Mouse (Mus musculus) testis, postnatal 14 days (tissue): ENCODE measurements at regions not wholly inside any gene's neighbourhood (a gene's known extent, or its start where the extent isn't known, plus 50 kb on each side); places are given as distances from the start of the nearest gene placed in this dataset.

ENCODE experiments used
- DNase-seq: peaks from one replicate; pipeline ENCODE4 v3.0.0; 2021; ENCODE audit warnings: low spot score

GRCm38 (mm10) chr5:91826636-91827035 is 136.2 kb downstream of the Rchy1 start:
- DNase-seq, result no peak

- DNase-seq, result no peak
Measured at GRCm38 (mm10) chr5:91822844-91823576, 139.9 kb downstream of the Rchy1 start.

DNA sequence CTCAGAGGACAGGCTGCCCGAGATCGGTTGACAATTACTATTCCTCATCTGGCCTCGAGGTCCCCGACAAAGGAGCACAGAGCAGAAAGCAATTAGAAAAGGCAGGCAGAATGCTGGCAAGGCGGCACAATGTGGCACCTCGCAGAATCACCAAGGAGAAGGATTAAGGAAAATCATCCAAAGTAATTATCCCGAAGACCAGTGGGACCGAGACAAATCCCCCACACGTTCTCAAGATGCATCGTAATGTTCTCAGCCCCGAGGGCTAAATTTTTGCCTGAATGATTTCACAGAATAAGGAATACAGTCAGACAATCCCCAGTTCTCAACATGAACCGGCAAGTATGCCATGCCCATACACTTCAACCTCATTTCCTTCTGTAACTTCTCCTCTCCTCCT is 144.1 kb downstream of the Rchy1 start:
- no peak for DNase-seq

GRCm38 (mm10) chr5:91818195-91818594 is 144.7 kb downstream of the Rchy1 start:
- no peak for DNase-seq

DNA sequence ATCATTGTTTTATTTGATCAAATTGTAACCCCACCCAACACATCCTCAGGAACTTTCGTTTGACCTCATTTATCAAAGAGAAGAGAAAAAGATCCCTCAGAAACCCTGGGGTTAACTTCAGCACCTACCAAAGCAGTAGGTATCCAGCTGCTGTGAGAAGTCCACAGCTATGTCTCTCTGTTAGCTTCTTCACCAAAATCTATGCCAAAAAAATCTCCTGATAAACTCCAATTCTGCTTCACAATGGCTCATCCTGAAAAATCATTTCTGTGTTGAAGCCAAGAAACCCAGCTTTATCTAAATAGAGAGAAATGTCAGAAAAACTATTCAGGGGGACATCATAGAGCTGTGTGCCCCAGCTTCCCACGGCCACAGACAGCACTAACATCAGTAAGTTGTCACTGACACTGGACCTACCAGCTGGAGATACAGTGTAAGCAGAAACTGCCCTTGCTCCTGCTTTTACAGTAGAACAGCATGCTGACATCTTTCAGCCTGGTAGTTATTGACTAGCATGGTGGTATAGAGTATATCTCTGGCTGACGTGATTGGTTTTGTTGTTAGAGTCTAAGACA is 146.4 kb downstream of the Rchy1 start:
- no peak for DNase-seq

- DNase-seq, result no peak
Measured at GRCm38 (mm10) chr5:91814956-91815355, 147.9 kb downstream of the Rchy1 start.

GRCm38 (mm10) chr5:91814417-91814762 is 148.5 kb downstream of the Rchy1 start:
- DNase-seq, result no peak

DNA sequence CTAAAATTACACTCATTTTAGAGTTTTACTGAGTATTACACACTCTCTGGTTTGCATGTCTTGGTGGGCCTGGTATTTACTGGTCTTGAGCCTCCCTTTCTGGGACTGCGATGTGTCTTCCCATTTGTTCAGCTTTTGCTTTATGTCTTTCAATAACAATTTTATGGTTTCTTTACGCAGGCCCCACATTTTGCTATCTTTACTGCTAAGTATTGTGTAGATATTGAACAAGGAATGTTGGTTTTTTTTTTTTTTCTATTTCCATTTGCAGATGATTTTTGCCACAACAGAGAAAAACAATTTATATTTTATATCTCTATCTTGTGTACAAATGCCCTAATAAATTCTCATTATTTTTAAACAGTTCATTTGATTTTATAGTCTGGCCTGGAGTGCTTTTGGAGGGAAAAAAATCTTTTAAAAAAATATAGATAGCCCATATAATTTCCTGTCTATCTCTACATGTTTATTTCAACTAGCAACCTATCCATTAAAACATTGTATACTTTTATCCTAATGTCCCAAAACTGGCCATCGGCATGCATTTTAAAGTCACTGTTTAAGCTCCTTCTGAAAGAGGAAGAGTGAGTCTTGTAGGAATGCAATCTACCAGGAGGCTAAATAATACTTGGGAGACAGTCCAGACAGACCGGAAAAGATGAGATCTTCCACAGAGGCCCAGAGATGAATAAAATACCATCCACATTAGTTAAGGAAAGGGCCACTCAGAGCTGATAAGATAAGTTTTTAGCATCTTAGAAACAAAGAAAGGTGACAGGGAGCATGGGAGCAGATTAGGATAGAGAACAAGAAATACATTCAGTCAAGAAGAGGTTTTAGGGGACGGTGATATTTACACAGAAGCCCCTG is 149.1 kb downstream of the Rchy1 start:
- DNase-seq, result no peak

DNA sequence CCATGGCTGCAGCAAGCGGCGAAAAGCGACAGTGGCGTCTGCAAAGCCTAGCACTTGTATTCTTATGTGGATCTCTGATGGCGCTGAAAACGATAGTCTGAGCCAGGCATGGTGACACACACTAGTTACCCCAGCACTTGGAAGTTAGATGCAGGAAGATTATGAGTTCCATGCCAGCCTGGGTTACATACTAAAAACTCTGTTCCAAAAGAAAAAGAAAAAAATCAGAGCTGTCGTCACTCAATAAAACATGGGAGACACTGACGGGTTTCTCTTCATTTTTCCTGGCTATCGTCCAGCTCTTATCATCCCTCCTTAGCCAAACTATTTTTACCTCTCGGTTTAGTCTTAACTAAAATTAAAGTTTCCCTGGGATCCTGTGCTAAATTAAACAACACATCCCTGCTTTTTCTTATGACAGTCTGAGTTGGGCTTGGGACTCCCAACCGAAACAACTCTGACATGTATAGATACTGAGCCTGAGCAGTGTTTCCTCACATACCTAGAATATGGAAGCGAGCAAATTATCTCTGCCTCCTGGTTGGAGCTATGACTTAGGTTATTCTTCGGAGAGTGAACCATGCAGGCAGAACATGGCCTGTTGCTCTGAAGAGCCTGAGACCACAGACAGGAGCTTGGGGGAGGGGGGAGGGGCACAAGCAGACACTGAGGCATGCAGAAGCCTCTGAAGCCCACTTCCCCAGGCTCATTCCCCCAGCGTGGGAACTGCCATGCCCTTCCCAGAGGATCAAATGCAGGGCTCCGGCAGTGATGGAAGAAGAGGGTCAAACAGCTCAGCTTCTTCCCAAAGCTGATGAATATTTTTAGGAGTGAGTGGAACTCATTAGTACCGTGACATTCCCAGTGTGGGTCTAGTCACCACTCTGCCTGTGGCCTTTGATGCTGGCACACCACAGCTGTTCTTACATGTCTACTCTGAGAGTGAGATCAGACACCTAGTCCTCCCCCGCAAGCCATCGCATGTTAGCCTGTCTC is 155.5 kb downstream of the Rchy1 start:
- DNase-seq, result no peak

GRCm38 (mm10) chr5:91801297-91801980 is 161.4 kb downstream of the Rchy1 start:
- no peak for DNase-seq

GRCm38 (mm10) chr5:91797362-91797761 is 165.5 kb downstream of the Rchy1 start:
- no peak for DNase-seq

DNA sequence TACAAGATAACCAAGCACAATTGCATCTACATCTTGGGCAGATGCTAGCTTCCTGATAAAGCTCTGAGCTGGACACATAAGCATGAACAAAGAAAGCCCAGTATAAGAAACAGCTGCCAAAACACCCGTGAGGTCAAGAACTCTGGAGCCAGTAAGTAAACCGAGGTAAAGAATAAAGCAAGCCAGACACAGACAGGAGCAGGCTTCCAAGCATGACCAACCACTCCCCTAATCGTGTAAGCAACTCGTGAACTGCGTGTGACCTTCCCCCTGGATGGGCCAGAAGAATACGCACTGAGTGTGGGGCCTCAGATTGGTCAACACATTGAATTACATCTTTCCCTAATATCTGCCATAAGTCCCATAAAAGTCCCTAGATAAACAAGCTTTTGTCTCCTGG is 170.1 kb downstream of the Rchy1 start:
- no peak for DNase-seq

- no peak for DNase-seq
Measured at GRCm38 (mm10) chr5:91790412-91790811, 172.5 kb downstream of the Rchy1 start.

DNA sequence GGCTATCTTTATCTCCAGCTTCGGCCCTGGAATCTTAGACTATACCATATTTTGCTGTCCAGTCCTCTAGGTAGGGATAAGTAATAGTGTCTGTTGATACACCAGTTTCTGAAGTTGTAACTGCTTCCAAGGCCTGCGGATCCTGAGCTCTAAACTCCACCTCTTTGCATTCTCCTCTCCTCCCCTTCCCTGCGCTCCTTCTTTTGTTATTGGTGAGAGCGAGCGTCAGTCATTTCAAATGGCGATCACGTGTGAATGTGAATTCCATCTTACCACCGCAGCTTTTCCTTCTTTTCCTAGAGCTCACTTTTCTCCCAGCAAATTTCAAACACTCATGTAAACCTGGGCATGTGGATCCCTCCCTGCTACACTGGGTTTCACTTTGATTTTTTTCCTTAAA is 178.9 kb downstream of the Rchy1 start:
- peak; percentile 64 for DNase-seq

- DNase-seq, result no peak
Measured at GRCm38 (mm10) chr5:91776971-91777370, 185.9 kb downstream of the Rchy1 start.

DNA sequence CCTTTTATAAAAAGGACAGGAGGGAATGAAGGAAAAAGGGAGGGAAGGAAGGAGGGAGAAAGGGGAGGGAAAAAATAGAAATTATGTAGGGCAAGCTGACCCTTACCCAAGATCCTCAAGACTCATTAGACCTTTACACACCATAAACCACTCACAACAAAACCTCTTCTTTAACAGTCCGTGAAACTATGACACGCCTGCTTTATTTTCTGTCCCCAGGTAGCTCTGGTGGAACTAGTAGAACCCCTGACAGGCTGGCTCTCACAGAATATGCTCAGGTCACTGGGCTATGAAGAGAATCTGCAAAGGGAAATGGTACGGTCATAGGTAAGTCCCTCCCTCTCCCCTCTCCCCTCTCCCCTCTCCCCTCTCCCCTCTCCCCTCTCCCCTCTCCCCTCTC is 188.8 kb downstream of the Rchy1 start:
- no peak for DNase-seq

GRCm38 (mm10) chr5:91767886-91768285 is 195.0 kb downstream of the Rchy1 start:
- DNase-seq, result no peak

- no peak for DNase-seq
Measured at GRCm38 (mm10) chr5:91767060-91767459, 195.8 kb downstream of the Rchy1 start.

- DNase-seq, result no peak
Measured at GRCm38 (mm10) chr5:91764621-91765020, 198.2 kb downstream of the Rchy1 start.

- DNase-seq, result no peak
Measured at GRCm38 (mm10) chr5:91762589-91762988, 200.3 kb downstream of the Rchy1 start.

- DNase-seq, result no peak
Measured at GRCm38 (mm10) chr5:91755958-91756357, 206.9 kb downstream of the Rchy1 start.
